Mouse (Mus musculus): Measurements from ENCODE around the gene Cinp.

- TF ChIP-seq CTCF (IDR thresholded peaks at IDR 0.05; ENCODE audit: low read depth) (no peak), EP300 (IDR thresholded peaks at IDR 0.05; ENCODE audit: low read depth) (no peak)
Measured at GRCm38 (mm10) chr12:110907845-110908244, 18.9 kb upstream of the Cinp start.
